Mouse (Mus musculus) liver, embryonic 14.5 days (tissue): Measurements from ENCODE around the gene Izumo1r.

Experiments
- CTCF ChIP-seq: IDR thresholded peaks from 2 replicates; pipeline ENCODE4 v1.5.1; 2016; ENCODE audit warnings: antibody characterized with exemption, low read depth, control low read depth
- EP300 ChIP-seq: IDR thresholded peaks from 2 replicates; pipeline ENCODE4 v1.6.1; 2016; ENCODE audit warnings: antibody characterized with exemption, low read depth

GRCm38 (mm10) chr9:14918825-14919668 is 15.3 kb upstream of the Izumo1r start:
- TF ChIP-seq EP300, result no peak
- no peak for TF ChIP-seq CTCF
